Mouse (Mus musculus) small intestine, adult 2 months (tissue): ENCODE data around the gene Map3k3. TPM values are rescaled to one million over a fixed set of nuclear protein-coding genes. Genes with fewer than 3 reads are reported as not detected.
"Not testable (repeated sequence)": the region's sequence is repeated elsewhere in the genome, so short reads cannot be mapped to it uniquely, and the experiment has no call there.

Experiments
- H3K27ac ChIP-seq: fragments of 200-500 bp; 2 replicates; pipeline ENCODE4 v1.5.1; 2012; ENCODE audit warnings: low read depth, low read length, control low read depth, inconsistent platforms; ENCODE audit not compliant: insufficient read depth
- H3K27me3 ChIP-seq: fragments of 200-500 bp; 2 replicates; pipeline ENCODE4 v1.6.1; 2012; ENCODE audit warnings: mild to moderate bottlenecking, moderate library complexity, low read length, inconsistent platforms; ENCODE audit not compliant: control insufficient read depth, insufficient read depth
- H3K36me3 ChIP-seq: fragments of 200-500 bp; 2 replicates; pipeline ENCODE4 v1.6.1; 2012; ENCODE audit warnings: mild to moderate bottlenecking, low read length, control low read depth, inconsistent platforms; ENCODE audit not compliant: control insufficient read depth, insufficient read depth
- H3K4me1 ChIP-seq: fragments of 200-500 bp; 2 replicates; pipeline ENCODE4 v1.6.1; 2012; ENCODE audit warnings: low read length, inconsistent platforms, mixed read lengths; ENCODE audit not compliant: control insufficient read depth, insufficient read depth, insufficient read length
- H3K4me3 ChIP-seq: fragments of 200-500 bp; 2 replicates; pipeline ENCODE4 v1.5.1; 2012; ENCODE audit warnings: low read depth, mild to moderate bottlenecking, control low read depth, inconsistent platforms, low read length, moderate library complexity
- CTCF ChIP-seq: fragments of 200-500 bp; IDR thresholded peaks from 2 replicates; pipeline ENCODE4 v1.5.1; 2012; ENCODE audit warnings: low read depth, mild to moderate bottlenecking, control low read depth, inconsistent platforms, low read length, moderate library complexity, mixed read lengths; ENCODE audit not compliant: insufficient replicate concordance, insufficient read length; ENCODE audit errors: extremely low read depth
- POLR2A ChIP-seq: fragments of 200-500 bp; IDR thresholded peaks from 2 replicates; pipeline ENCODE4 v1.6.1; 2012; ENCODE audit warnings: low read depth, mild to moderate bottlenecking, control low read depth, inconsistent platforms, low read length, moderate library complexity
- WGBS: fragments of 180-500 bp; shearing (Covaris S2); methylation state at CpG from one replicate; pipeline ENCODE4 v1.1.7; 2018; 5-methylcytosine and 5-hydroxymethylcytosine counted together
- polyA plus RNA-seq: library from polyadenylated mRNA; depleted of rRNA; stranded (reverse); fragments of >200 nt; gene quantifications from 2 replicates; pipeline ENCODE4 v1.2.3, GENCODE M21; 2012

The Map3k3 gene
- polyA plus RNA-seq, 1 experiment, result 15.1 TPM

DNA sequence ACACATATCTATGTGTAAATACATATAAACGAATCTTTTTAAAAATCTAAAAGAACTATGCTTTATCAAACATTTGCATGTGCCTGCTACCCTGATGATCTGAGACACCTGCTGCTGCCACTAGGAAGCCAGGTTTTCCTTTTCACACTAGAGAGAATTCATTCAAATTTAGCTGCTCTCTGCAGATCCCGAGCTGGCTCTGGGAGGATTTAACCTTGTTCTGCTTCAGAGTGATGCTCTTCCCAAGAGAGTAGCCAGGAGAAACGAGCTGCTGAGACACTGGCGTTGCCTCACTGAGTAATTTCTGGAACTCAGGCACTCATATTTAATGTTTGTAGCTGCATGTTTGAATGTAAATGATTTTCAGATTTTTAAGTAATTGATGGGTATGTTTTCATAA lies 40.4 kb downstream of the Map3k3 start:
- H3K27me3 ChIP-seq, result no peaks in the 10 kb centered on the region
- WGBS, result 76% methylated on average over 4 of the region's 4 CpGs
- no peaks in the 10 kb centered on the region for H3K4me1 ChIP-seq
- no peak for TF ChIP-seq POLR2A
- TF ChIP-seq CTCF, result no peak
- H3K27ac ChIP-seq, result no peak overlapping the region
- H3K4me3 ChIP-seq, result no peak overlapping the region
- H3K36me3 ChIP-seq, result peaks cover 30% of the 10 kb centered on the region

DNA sequence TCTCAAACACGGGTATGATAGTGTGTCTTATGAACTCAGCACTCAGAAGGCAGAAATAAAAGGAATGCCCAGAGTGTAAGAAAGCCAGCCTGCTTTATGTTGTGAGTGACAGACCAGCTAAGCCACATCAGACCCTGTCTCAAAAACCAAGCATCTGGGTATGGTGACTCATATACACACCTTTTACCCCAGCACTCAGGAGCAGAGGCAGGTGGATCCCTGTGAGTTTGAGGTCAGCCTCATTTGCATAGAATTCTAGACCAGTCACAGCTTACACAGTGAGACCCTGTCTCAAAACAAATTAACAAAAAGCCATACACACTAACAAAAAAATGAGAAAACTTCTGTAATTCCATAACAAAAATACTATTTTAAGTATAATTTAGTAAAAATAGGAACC lies 41.4 kb downstream of the Map3k3 start:
- H3K27ac ChIP-seq, result no peak overlapping the region
- WGBS, result 61% methylated on average over 1 of the region's 1 CpGs
- no peaks in the 10 kb centered on the region for H3K4me1 ChIP-seq
- H3K4me3 ChIP-seq, result no peak overlapping the region
- TF ChIP-seq POLR2A (no peak), CTCF (no peak)
- H3K27me3 ChIP-seq, result no peaks in the 10 kb centered on the region
- H3K36me3 ChIP-seq, result peaks cover 31% of the 10 kb centered on the region

DNA sequence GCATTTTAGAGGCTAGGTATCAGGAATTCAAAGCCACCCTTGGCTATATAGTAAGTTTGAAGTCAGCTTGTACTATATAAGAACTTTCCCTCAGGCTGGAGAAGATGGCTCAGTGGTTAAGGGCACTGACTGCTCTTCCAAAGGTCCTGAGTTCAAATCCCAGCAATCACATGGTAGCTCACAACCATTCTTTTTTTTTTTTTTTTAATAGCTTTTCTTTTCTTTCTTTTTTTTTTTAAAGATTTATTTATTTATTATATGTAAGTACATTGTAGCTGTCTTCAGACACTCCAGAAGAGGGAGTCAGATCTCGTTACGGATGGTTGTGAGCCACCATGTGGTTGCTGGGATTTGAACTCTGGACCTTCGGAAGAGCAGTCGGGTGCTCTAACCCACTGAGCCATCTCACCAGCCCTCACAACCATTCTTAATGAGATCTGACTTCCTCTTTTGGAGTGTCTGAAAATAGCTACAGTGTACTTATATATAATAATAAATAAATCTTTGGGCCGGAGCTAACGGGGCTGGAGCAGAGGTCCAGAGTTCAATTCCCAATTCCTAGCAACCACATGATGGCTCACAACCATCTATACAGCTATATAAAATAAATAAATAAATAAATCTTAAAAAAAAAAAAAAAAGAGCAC lies 42.4 kb downstream of the Map3k3 start:
- not testable (repeated sequence) for H3K4me3 ChIP-seq, H3K27me3 ChIP-seq, H3K27ac ChIP-seq, H3K4me1 ChIP-seq
- 87% methylated on average over 6 of the region's 6 CpGs for WGBS
- peaks cover 26% of the 10 kb centered on the region for H3K36me3 ChIP-seq

DNA sequence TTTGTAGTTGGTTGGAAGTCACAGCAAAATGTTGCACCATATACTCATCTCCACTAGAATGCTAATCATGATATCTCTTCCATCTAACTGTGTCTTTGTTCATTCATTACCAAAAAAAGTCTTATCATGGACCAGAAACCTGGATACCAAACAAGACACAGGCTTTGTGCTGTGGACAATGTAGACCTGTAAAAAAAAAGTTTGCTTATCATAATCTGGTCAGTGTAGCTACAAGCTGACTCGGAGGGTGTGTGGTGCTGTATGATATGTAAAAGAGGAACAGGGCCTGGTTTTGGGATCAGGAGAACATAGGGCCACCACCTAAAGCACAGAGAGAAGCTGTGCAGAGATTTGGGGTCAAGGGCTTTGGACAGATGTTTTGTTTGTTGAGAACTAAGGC lies 45.1 kb downstream of the Map3k3 start:
- H3K4me1 ChIP-seq, result no peaks in the 10 kb centered on the region
- no peaks in the 10 kb centered on the region for H3K27me3 ChIP-seq
- WGBS, result 82% methylated on average over 1 of the region's 1 CpGs
- H3K36me3 ChIP-seq, result peaks cover 17% of the 10 kb centered on the region
- H3K4me3 ChIP-seq, result no peak overlapping the region
- TF ChIP-seq POLR2A, result no peak
- TF ChIP-seq CTCF, result no peak
- no peak overlapping the region for H3K27ac ChIP-seq

DNA sequence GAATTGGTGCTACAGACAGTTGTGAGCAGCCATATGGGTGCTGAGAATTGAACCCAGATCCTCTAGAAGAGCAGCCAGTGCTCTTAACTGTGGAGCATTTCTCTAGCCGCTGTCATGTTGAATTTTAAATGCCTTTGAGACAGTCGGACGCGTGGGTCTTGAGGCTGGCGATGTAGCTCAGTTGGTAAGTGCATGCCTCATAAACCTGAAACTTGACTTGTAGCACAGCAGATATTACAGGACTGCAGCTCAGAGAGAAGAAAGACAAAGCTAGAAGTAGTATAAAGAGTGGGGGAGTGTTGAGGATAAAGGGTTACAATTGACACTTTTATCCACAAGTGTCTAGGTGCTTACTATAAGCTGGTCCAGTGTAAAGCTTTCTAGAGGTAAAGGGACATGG lies 48.1 kb downstream of the Map3k3 start:
- TF ChIP-seq POLR2A (no peak), CTCF (no peak)
- 95% methylated on average over 5 of the region's 5 CpGs for WGBS
- Histone ChIP-seq H3K36me3 (peaks cover 16% of the 10 kb centered on the region), H3K27me3 (no peaks in the 10 kb centered on the region), H3K27ac (no peak overlapping the region), H3K4me1 (peaks cover 8% of the 10 kb centered on the region), H3K4me3 (no peak overlapping the region)

DNA sequence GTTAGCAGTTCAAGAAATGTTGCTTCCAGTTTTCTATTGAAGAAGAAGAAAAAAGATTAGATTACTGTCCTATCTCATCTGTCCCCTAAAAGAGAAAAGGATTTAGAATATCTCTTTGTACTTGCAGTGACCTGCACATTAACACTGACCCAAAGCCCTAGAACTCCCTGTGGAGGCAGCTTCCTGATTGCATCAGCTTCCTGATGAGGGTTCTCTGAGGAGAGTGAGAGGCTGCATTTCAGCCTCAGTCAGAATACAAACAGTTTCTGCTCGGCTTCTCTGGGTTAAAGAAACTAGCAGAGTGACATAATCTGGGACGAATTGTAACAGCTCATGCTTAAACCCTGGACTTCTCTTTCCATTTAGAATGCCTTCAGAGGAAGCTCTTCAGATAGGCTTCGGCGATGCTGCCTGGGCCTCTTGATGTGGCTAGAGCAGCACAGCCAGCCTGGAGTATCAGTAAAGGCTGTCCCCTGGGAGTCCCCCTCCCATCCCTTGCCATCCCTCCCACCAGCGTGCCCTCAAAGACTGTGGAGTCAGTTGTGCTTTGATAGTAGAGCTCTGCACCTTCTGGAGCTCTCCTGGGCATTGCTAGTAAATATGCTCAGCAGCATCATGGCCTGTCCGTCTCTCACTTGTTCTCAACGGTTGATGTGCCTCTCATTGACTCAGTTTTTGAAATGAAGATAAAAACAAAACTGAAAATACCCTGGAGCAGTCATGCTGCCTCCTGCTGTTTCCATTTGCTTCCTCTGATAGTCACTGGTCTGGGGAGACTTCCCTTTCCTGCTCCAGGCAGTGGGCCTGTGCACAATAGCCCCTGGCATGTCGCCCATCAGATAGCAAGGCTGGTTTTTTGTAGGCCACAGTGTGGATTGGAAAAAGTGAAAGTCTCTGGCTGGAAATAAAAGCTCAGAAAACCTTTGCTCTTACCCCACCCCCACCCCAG lies 50.4 kb downstream of the Map3k3 start:
- Histone ChIP-seq H3K27ac (peak overlapping the region; percentile 75), H3K4me1 (peaks cover 8% of the 10 kb centered on the region), H3K4me3 (peak overlapping the region; percentile 17; the same call in 1 of the 2 replicates), H3K36me3 (peaks cover 15% of the 10 kb centered on the region), H3K27me3 (no peaks in the 10 kb centered on the region)
- WGBS, result 24% methylated on average over 8 of the region's 8 CpGs
- TF ChIP-seq CTCF (no peak), POLR2A (no peak)

DNA sequence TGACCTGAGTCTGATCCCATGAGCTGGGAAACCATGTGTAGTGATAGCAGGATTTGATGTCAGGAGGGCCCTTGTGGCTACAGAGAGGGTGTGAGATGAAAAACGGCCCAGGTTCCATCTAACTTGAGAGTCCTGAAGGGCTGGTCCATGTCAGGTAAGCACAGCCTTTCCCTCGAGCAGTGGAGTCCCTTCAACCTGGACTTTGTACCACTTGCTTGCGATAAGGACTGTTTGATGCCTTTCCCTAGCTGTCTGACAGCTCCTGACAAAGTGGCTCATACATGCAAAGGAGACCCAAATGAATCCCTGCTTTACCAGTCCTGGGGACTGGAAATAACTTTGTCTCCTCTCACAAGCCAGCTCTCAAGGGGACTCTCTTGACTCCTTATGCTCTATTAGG lies 66.8 kb downstream of the Map3k3 start:
- no peak overlapping the region for H3K4me3 ChIP-seq
- no peak for TF ChIP-seq CTCF
- TF ChIP-seq POLR2A, result no peak
- 30% methylated on average over 3 of the region's 3 CpGs for whole genome bisulfite sequencing
- no peaks in the 10 kb centered on the region for H3K27me3 ChIP-seq
- no peak overlapping the region for H3K27ac ChIP-seq
- peaks cover 62% of the 10 kb centered on the region for H3K36me3 ChIP-seq
- H3K4me1 ChIP-seq, result peaks cover 6% of the 10 kb centered on the region
